Mouse (Mus musculus): ENCODE data around the gene Crb1.
"Not testable (repeated sequence)": the region's sequence is repeated elsewhere in the genome, so short reads cannot be mapped to it uniquely, and the experiment has no call there.

Gene Crb1

GRCm38 (mm10) chr1:139328811-139329210, 48.1 kb downstream of the Crb1 start:
- in situ Hi-C loops (cut with MboI), result no loop called here

GRCm38 (mm10) chr1:139328286-139328685, 48.6 kb downstream of the Crb1 start:
- in situ Hi-C loops (cut with MboI), result no loop called here

DNA sequence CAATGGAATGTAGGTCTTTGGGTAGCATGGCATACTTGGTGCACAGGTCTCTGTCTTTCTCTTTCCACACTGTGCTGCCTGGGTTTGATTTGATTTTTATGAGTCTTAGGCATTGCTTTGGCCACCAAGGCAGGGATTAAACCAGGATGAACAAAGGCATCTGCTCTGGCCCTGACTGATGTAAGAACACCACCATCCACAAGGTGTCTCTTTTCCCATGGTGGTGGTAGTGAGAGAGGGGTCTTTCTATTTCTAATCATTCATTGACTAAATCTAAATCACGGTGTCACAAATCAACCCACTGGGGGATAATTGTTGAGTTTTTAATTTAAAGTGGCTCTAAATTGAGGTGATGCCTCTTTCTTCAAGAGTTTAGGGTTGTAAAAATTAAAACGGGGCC, 51.5 kb downstream of the Crb1 start:
- in situ Hi-C loops (cut with MboI), result no loop called here

DNA sequence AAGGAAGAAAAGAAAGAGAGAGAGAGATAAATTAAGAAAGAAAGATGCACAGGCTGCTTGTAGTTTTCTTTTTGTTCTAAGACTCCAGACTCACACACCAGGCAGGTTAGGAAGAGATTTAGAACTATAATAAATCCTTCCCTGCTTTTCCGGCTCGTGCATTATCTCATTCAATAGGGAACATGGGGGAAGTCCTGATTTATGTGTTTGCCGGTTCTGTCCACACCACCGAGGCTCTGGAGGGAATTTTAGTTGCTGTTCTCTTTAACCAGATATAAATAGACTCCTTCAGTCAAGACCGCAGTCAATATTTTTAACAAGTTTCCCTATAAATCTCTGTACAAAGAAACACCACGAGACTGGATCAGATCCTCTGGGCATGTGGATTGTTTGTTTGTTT, 57.1 kb downstream of the Crb1 start:
- in situ Hi-C loops (cut with MboI), result no loop called here

DNA sequence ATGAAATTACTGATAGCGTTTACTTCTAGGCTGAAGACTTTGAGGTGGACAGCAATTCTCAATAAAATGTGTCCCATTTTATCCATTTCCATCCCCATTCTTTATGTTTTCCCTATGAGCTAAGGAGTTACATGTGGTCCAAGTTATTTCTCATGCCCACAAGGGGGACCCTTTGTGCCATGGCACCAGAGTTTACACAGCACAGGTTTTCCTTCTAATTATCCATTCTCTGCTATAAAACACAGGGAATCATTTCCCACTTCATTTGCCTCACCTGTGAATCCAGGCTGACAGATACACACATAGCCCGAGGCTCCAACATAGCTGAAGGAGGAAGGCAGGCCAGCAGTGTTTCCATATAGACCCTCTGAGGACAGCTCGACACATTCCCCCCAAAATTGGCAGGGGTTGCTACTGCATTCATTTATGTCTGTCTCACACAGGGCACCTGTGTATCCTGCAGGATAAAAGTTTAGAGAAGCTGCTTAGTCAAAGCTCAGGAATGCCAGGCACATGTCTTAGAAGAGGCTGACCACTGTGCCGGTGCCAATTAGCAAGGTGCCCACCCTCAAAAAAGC, 62.5 kb downstream of the Crb1 start:
- in situ Hi-C loops (cut with MboI), result no loop called here

DNA sequence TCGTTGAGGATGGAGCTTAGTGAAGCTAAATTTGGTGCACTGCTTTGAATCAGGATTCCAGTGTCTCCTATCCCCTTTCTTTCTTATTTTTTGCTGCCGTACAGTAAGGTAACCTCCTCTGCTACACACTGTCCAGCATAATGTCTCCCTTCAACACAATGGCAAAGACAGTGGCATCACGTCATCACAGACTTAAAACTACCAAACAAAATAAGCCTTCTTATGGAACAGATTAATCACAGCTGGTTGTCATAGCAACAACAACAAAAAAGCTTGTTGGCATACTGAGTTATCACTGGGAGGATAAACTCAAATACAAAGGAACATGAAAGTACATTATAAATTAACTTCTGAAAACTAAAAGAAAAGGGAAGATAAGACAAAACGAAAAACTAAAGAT, 68.0 kb downstream of the Crb1 start:
- in situ Hi-C loops (cut with MboI), result no loop called here

GRCm38 (mm10) chr1:139302519-139302918, 74.4 kb downstream of the Crb1 start:
- in situ Hi-C loops (cut with MboI), result not testable (repeated sequence)

GRCm38 (mm10) chr1:139301830-139302229, 75.1 kb downstream of the Crb1 start:
- in situ Hi-C loops (cut with MboI), result no loop called here

GRCm38 (mm10) chr1:139292023-139292422, 84.9 kb downstream of the Crb1 start:
- in situ Hi-C loops (cut with MboI), result no loop called here

DNA sequence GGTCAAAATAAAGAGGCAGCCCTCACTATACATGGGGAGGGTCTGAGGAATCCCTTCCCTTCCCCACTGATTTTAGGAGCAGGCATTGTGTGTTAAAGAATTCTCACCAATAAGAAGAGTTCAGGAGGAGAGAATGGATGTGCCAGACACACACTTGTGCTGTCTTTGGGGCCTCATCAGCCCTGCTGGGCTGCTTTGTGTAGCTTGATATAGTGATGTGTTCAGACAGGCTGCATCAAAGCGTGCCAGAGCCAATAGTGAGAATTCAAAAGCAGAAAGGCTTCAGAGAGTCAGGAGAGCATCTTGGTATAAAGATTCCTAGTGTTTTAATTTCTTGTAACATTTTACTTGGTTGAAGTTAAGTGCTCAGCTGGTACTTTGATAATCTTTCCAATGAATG, 85.3 kb downstream of the Crb1 start:
- in situ Hi-C loops (cut with MboI), result no loop called here

GRCm38 (mm10) chr1:139276619-139277320, 100.1 kb downstream of the Crb1 start:
- in situ Hi-C loops (cut with MboI), result no loop called here

DNA sequence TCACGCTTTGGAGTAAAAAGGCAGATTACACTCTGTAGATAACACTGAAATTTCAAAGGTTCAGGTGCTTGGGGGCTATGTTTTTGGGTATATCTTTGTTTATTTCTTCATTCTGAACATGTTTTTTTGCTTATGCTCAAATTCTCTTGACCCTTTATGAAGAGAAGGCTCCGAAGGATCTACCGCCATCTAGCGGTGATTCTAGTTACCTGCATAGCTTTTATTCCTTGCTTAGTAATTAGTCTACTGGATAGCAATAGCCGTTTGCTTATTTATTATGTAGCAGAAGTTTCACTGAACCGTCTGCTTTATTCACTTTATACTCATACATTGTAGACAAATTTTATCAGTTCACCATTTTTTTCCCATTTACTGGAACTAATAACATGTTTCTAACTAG, 109.1 kb downstream of the Crb1 start:
- in situ Hi-C loops (cut with MboI), result no loop called here

- in situ Hi-C loops (cut with MboI), result no loop called here
These were observed 112.7 kb downstream of the Crb1 start for GRCm38 (mm10) chr1:139264245-139264644.

DNA sequence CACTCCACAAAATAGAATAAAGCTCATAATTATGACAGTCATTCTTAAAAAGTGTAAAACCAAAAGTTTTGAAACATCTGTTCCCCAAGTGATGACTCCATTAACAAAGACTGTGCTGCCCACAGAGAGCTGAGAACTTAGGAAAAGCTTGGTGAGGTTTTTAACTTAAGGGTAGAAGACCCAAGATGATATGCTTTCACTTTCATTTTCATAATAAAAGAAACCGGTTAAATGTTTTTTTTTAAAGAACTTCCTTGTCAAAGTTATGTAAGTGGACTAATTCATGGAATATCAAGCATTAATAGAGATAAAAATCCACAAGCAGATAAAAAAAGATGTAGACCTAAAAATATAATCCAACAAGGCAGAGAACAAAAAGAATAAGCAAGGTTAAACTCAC, 113.7 kb downstream of the Crb1 start:
- in situ Hi-C loops (cut with MboI), result no loop called here

- in situ Hi-C loops (cut with MboI), result no loop called here
These were observed 121.3 kb downstream of the Crb1 start for GRCm38 (mm10) chr1:139255581-139255980.

DNA sequence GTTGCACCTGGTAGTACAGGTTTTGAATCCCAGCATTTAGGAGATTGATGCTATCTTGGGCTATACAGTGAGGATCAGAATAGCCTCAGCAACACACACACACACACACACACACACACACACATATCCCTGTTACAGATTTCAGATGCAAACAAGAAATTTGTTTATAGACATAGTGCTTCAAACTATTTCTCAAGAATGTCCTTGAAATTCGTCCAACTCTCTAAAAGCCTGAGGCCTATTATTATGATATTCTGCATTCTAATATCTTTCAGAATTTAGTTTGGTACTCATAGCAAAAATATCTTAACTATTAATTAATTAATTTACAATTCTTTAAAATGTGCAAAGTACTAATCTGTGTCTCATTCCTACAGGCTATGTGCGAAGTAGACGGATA, 124.9 kb downstream of the Crb1 start:
- in situ Hi-C loops (cut with MboI), result no loop called here

DNA sequence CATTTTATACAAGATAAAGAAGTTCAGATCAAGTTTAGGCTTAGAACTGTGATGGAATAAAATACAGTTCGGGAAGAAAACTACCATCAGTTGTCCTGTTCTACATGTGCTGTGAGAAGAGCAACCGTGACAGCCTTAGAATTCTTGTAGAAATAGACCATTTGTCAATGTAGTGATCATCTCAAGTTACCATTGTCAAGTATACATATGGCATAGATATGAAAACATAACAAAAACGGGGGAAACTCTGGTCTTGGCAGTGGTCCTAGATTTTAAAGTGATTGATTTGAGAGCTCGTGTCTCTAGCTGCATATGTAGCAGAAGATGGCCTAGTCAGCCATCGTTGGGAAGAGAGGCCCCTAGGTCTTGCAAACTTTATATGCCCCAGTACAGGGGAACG, 127.7 kb downstream of the Crb1 start:
- in situ Hi-C loops (cut with MboI), result no loop called here

GRCm38 (mm10) chr1:139246723-139247380, 130.0 kb downstream of the Crb1 start:
- in situ Hi-C loops (cut with MboI), result no loop called here

GRCm38 (mm10) chr1:139236794-139237193, 140.1 kb downstream of the Crb1 start:
- in situ Hi-C loops (cut with MboI), result no loop called here

DNA sequence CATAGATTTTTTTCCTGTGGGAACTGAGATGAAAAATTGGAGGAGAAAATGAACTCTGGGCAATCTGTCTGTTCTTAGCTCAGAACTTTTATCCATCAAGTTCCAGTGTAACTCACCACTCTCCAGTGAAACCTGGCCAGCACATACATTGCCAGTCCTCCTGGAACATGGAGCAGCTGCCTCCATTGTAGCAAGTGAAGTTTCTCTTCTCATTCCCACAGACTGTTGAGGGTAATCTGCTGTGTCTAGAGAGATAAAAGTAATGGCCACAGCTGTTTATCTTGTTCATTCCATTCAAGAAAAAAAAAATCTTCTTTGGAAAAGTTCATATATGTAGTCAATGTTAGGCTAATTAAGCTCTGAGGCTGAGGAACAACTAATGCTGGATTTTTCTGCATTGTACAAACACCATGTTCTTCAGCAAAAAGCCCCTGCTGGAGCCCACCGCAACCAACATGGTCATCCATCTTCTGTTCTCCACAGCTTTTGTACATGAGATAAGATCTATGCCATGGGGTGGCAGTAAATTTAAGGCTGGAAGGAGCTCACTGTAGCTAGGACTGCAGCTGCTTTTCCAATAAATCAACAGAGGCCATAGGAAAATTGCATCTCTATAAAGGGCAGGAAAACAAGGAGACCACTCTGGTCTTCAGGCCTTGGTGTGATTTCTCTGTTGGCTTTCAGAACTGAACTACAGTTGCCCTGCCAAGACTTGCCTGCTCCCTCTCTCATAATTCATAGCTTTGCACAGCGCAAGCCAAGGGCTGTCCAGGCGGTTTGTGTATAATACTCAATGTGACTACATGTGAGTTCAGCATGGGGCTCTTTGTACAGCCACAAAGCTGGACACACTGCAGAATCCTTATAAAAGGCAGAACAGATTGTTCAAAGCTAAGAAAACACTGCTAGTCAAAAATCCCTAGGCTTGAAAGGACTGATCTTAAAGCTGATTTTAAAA, 142.0 kb downstream of the Crb1 start:
- in situ Hi-C loops (cut with MboI), result no loop called here

GRCm38 (mm10) chr1:139232636-139233035, 144.3 kb downstream of the Crb1 start:
- in situ Hi-C loops (cut with MboI), result no loop called here

DNA sequence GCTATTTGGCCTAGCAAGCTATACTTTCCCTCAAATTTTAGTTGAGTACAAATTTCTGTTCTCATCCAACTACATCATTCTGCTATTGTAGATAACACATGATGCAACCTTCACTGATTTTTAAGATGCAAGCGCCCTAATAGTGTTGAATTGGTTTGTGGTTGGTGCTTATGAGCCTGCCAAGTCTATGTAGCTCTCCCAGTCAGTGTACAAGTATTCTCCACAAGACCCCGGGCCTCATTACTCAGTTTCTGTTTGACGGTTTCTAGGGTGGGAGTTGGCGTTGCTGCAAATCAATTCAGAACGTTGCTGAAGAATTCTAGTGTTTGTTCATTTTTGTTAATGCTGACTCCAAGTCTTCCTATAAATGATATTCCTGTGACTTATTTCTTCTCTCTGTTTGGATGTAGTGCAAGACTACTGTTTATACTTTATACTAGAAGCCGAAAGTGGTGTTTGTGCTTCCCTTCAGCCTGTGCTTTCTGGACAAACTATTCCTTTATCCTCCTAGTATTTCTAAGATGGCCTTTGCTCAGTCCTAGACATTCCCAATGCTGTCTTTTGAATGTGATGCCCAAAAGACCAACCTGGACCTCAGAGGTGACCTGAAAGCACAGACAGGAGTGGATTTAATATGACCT, 152.5 kb downstream of the Crb1 start:
- in situ Hi-C loops (cut with MboI), result no loop called here

All from mature B cell (primary cell).